Mouse (Mus musculus): ENCODE data around the gene Pdzrn4. TPM values are rescaled to one million over a fixed set of nuclear protein-coding genes. Genes with fewer than 3 reads are reported as not detected.

The Pdzrn4 gene
- polyA plus RNA-seq, 1 experiment: 0.01 TPM

GRCm38 (mm10) chr15:92562149-92562548 is 165.5 kb downstream of the Pdzrn4 start:
- H3K9me3 ChIP-seq (ENCODE audit: control insufficient read depth, low read length): no peaks in the 10 kb centered on the region; the same call in 1 of the 2 replicates
- no peaks in the 10 kb centered on the region for H3K36me3 ChIP-seq (ENCODE audit: control insufficient read depth)
- TF ChIP-seq TAL1 (IDR thresholded peaks at IDR 0.05; ENCODE audit: low read length) (no peak), GATA1 (IDR thresholded peaks at IDR 0.05; ENCODE audit: low read length) (no peak)
- no peak overlapping the region for H3K4me3 ChIP-seq (replicated peaks)
- no peaks in the 10 kb centered on the region for H3K4me1 ChIP-seq (ENCODE audit: control insufficient read depth)
- H3K27me3 ChIP-seq (ENCODE audit: control insufficient read depth): no peaks in the 10 kb centered on the region

GRCm38 (mm10) chr15:92563576-92563975 is 166.9 kb downstream of the Pdzrn4 start:
- H3K27me3 ChIP-seq (ENCODE audit: control insufficient read depth): no peaks in the 10 kb centered on the region
- no peak overlapping the region for H3K4me3 ChIP-seq (replicated peaks)
- TF ChIP-seq TAL1 (IDR thresholded peaks at IDR 0.05; ENCODE audit: low read length) (no peak), GATA1 (IDR thresholded peaks at IDR 0.05; ENCODE audit: low read length) (no peak)
- H3K9me3 ChIP-seq (ENCODE audit: control insufficient read depth, low read length): no peaks in the 10 kb centered on the region; the same call in 1 of the 2 replicates
- H3K36me3 ChIP-seq (ENCODE audit: control insufficient read depth): no peaks in the 10 kb centered on the region
- H3K4me1 ChIP-seq (ENCODE audit: control insufficient read depth): no peaks in the 10 kb centered on the region

- H3K4me1 ChIP-seq (ENCODE audit: control insufficient read depth): no peaks in the 10 kb centered on the region
- TF ChIP-seq GATA1 (IDR thresholded peaks at IDR 0.05; ENCODE audit: low read length): no peak
- TF ChIP-seq TAL1 (IDR thresholded peaks at IDR 0.05; ENCODE audit: low read length): no peak
These were observed 174.0 kb downstream of the Pdzrn4 start for GRCm38 (mm10) chr15:92570526-92571243.

DNA sequence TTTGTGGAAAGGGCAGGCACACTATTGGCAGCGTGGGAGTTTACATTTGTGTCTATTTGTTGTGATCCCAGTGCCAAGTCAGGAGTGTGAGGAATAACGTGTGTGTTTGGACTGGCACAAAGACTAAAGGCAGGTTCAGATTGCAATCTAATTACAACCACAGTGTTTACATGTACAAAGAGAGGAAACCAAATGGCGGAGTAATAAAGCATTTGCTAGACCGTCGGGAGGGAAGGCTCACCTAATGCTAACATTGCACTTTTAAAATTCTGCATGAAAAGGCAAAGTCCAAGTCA is 174.5 kb downstream of the Pdzrn4 start:
- H3K27me3 ChIP-seq (ENCODE audit: control insufficient read depth): no peaks in the 10 kb centered on the region
- no peak overlapping the region for H3K4me3 ChIP-seq (replicated peaks)
- TF ChIP-seq TAL1 (IDR thresholded peaks at IDR 0.05; ENCODE audit: low read length): no peak
- TF ChIP-seq GATA1 (IDR thresholded peaks at IDR 0.05; ENCODE audit: low read length): no peak
- H3K9me3 ChIP-seq (ENCODE audit: control insufficient read depth, low read length): no peaks in the 10 kb centered on the region
- no peaks in the 10 kb centered on the region for H3K36me3 ChIP-seq (ENCODE audit: control insufficient read depth)
- H3K4me1 ChIP-seq (ENCODE audit: control insufficient read depth): no peaks in the 10 kb centered on the region

More at GRCm38 (mm10) chr15:92570526-92571243, 174.0 kb downstream of the Pdzrn4 start:
- Histone ChIP-seq H3K9me3 (ENCODE audit: control insufficient read depth, low read length) (no peaks in the 10 kb centered on the region), H3K4me3 (replicated peaks) (no peak overlapping the region), H3K36me3 (ENCODE audit: control insufficient read depth) (no peaks in the 10 kb centered on the region), H3K27me3 (ENCODE audit: control insufficient read depth) (no peaks in the 10 kb centered on the region)

- Histone ChIP-seq H3K4me3 (replicated peaks) (no peak overlapping the region), H3K9me3 (ENCODE audit: control insufficient read depth, low read length) (0 out of 2 replicates have a peak, but pooled peaks cover 2% of the 10 kb centered on the region), H3K36me3 (ENCODE audit: control insufficient read depth) (no peaks in the 10 kb centered on the region), H3K27me3 (ENCODE audit: control insufficient read depth) (no peaks in the 10 kb centered on the region), H3K4me1 (ENCODE audit: control insufficient read depth) (no peaks in the 10 kb centered on the region)
- TF ChIP-seq GATA1 (IDR thresholded peaks at IDR 0.05; ENCODE audit: low read length): no peak
- no peak for TF ChIP-seq TAL1 (IDR thresholded peaks at IDR 0.05; ENCODE audit: low read length)
These were observed 180.8 kb downstream of the Pdzrn4 start for GRCm38 (mm10) chr15:92577476-92577875.

GRCm38 (mm10) chr15:92580217-92580616 is 183.5 kb downstream of the Pdzrn4 start:
- no peaks in the 10 kb centered on the region for H3K27me3 ChIP-seq (ENCODE audit: control insufficient read depth)
- H3K9me3 ChIP-seq (ENCODE audit: control insufficient read depth, low read length): peaks cover 2% of the 10 kb centered on the region; the same call in 1 of the 2 replicates
- H3K36me3 ChIP-seq (ENCODE audit: control insufficient read depth): no peaks in the 10 kb centered on the region
- TF ChIP-seq TAL1 (IDR thresholded peaks at IDR 0.05; ENCODE audit: low read length) (no peak), GATA1 (IDR thresholded peaks at IDR 0.05; ENCODE audit: low read length) (no peak)
- no peak overlapping the region for H3K4me3 ChIP-seq (replicated peaks)
- no peaks in the 10 kb centered on the region for H3K4me1 ChIP-seq (ENCODE audit: control insufficient read depth)

DNA sequence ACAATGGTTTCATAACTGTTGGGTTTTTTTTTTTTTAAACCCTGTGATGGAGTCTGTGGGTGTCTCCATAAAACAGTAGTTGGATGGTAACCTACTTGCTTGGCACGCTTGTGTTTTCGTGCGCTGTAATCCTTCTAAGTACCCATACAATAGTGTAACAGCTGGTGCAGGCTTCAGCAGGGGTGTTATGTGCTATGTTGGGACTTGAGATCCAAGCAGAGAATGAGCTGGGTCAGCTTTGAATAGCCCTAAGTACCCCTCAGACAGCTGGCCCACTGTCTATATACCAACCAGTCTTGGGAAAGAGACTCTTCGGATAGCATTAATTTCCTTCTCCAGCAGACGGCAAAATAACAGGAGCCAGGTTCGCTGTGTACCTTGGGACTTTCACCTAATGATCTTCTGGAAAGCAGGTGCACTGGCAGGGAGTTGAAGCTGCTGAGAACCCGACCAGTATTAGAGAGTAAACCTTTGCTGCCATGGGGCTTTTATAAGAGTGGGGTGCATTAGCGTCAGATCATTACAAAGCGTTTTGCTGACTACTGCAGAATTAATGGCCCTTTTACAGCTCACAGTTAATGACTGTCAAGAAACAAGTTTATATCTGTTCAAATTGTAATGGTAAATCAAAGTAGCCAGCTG is 184.2 kb downstream of the Pdzrn4 start:
- Histone ChIP-seq H3K4me3 (replicated peaks) (no peak overlapping the region), H3K4me1 (ENCODE audit: control insufficient read depth) (no peaks in the 10 kb centered on the region), H3K9me3 (ENCODE audit: control insufficient read depth, low read length) (peaks cover 2% of the 10 kb centered on the region; the same call in 1 of the 2 replicates), H3K36me3 (ENCODE audit: control insufficient read depth) (no peaks in the 10 kb centered on the region), H3K27me3 (ENCODE audit: control insufficient read depth) (no peaks in the 10 kb centered on the region)
- TF ChIP-seq GATA1 (IDR thresholded peaks at IDR 0.05; ENCODE audit: low read length) (no peak), TAL1 (IDR thresholded peaks at IDR 0.05; ENCODE audit: low read length) (no peak)

- Histone ChIP-seq H3K27me3 (ENCODE audit: control insufficient read depth) (no peaks in the 10 kb centered on the region), H3K9me3 (ENCODE audit: control insufficient read depth, low read length) (peaks cover 4% of the 10 kb centered on the region; the same call in 1 of the 2 replicates), H3K4me3 (replicated peaks) (no peak overlapping the region), H3K36me3 (ENCODE audit: control insufficient read depth) (no peaks in the 10 kb centered on the region), H3K4me1 (ENCODE audit: control insufficient read depth) (no peaks in the 10 kb centered on the region)
- no peak for TF ChIP-seq GATA1 (IDR thresholded peaks at IDR 0.05; ENCODE audit: low read length)
These were observed 187.9 kb downstream of the Pdzrn4 start for GRCm38 (mm10) chr15:92584357-92585138.

DNA sequence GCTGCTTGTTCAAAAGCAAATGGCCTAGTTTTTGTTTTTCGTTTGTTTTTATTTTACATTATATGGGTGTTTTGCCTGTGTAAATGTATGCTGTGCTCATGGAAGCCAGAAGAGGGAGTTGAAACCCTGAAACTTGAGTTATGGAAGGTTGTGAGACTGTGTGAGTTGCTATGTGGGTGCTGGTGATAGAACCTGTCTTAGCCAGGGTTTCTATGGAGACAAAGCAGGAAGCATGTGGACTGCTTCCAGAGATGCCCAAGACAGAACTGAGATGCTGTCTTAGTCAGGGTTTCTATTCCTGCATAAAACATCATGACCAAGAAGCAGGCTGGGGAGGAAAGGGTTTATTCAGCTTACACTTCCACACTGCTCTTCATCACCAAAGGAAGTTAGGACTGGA is 190.8 kb downstream of the Pdzrn4 start:
- TF ChIP-seq GATA1 (IDR thresholded peaks at IDR 0.05; ENCODE audit: low read length) (no peak), TAL1 (IDR thresholded peaks at IDR 0.05; ENCODE audit: low read length) (no peak)
- H3K4me1 ChIP-seq (ENCODE audit: control insufficient read depth): no peaks in the 10 kb centered on the region
- H3K9me3 ChIP-seq (ENCODE audit: control insufficient read depth, low read length): peaks cover 11% of the 10 kb centered on the region
- no peaks in the 10 kb centered on the region for H3K27me3 ChIP-seq (ENCODE audit: control insufficient read depth)
- H3K36me3 ChIP-seq (ENCODE audit: control insufficient read depth): no peaks in the 10 kb centered on the region
- H3K4me3 ChIP-seq (replicated peaks): no peak overlapping the region

All from erythroblast, embryonic 14.5 days (primary cell).